Mouse (Mus musculus) megakaryocyte progenitor cell, adult 5-6 weeks (primary cell): ENCODE measurements around the gene Lrig2. TPM values are rescaled to one million over a fixed set of nuclear protein-coding genes. Genes with fewer than 3 reads are reported as not detected.

Experiments
- ATAC-seq: replicated peaks from 2 replicates; pipeline ENCODE4 v1.8.0; 2016; ENCODE audit warnings: mild to moderate bottlenecking, moderate TSS enrichment, inconsistent platforms; ENCODE audit not compliant: poor library complexity
- total RNA-seq, 2 experiments: library from RNA; stranded (forward) in 1 of 2; stranded (reverse) in 1 of 2; fragments of 157-497, 149-512 nt in 1 of 2; fragments of 200-1000 nt in 1 of 2; gene quantifications; 2 replicates each; pipeline versions ENCODE4 v1.2.3 to v1.2.4; 2015 to 2017

The Lrig2 gene
- total RNA-seq, 2 experiments from 2014 or later, result 10.1 to 17.4 TPM

DNA sequence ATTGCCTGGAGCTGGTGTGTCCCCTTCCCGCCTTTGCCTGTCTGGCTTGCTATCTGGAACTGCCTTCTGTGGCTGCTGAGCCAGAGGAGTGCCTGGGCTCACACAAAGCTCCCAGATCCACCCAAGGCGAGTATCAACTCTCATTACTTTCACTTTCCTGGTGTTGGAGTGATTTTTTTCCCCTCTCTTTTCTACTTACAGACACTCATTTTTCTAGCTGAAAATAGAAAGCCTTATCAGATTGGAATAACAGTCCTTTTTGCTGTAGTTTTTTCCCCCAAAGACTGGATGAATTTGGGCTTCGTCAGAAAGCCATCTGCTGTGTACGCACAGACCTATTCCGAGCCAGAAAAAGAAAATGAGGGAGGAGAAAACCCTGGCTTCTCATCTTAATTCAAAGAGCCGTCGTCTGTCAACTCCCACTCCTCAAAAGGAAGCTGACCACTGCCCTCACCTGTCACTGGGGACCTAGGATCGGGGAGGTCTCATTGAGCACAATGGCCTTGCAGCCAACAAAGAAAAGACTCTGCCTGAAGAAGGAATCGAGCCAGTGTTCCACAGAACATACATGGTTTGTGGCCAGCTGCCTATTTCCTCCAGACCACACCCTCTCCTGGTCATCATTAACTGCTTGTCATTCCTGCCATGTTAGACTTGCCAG lies 127.9 kb downstream of the Lrig2 start:
- 0 out of 2 replicates have a peak, but pooled peaks have one; percentile 14 for ATAC-seq

DNA sequence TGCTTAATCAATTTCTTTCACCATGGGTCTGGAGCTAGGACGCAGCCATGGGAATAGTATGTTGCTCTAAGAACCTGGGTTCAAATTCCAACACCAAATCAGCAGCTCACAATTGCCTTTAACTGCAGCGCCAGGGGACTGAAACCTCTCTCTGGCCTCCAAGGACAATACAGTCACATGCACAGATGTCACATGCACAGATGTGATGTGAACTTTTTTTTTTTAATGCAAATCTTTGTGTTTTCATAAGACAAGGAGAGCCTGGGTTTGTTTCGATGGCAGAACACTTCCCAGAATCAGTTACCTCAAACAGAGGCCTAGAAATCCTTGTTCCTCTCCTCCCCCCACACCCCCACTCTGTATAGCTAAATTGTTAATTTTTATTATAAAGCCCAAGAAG lies 133.5 kb downstream of the Lrig2 start:
- ATAC-seq, result no peak

- ATAC-seq, result no peak
Observed at GRCm38 (mm10) chr3:104373907-104374306, 137.8 kb downstream of the Lrig2 start.

GRCm38 (mm10) chr3:104372374-104372773 lies 139.3 kb downstream of the Lrig2 start:
- ATAC-seq, result no peak

DNA sequence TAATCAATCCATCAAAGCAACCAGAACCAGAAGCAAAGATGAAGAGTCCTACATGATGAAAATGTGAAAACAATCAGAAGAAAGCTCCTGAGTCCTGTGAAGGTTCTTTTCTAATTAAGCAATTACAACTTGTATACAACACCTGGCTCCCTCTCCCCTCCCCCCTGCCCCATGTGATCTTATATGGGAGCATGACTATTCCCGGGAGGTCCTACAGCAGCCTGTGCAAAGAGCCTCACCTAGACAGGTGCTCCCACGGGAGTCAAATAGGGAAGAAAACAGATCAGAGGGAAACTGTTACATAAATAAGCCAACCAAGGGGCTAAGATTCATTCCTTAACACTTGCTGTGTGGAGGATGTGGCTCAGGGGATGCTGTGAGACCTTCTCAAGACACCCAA lies 143.8 kb downstream of the Lrig2 start:
- no peak for ATAC-seq

DNA sequence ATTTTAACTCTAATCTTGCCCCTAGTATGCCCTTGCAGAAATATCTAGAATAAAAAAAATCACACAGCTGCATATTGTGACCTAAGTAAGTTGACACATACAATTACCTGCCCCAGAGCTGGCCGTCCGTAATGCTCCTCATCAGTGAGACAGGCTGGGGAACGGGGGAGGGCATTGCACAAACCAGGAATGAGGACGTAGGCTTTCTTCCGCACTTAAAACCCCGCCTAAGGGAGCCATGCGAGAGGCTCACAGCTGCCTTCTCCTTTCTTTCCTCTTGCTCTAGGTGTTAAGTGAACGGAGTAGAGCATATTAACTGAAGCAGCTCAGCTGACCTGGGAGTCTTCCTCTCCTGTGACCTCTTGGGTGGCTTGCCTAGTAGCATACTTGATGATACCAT lies 149.9 kb downstream of the Lrig2 start:
- ATAC-seq, result no peak

DNA sequence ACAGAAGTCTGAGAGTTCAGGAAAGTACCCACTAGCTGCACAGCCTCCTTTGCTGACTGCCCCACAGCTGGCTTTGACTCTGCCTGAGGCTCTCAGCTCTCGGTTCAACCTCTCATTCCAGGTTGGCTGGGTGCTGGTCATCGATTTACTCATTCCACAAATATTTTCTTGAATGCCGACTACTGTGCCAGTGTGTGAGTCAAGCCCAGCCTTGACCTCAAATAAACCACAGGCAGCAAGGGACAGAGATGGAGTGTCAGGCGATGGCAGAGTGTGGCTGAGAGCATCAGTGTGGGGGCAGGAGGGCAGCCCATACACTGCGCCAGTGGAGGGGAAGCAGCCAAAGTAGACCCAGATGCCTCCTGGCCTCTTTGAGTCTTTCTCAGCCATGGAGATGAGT lies 151.4 kb downstream of the Lrig2 start:
- no peak for ATAC-seq

GRCm38 (mm10) chr3:104359225-104360135 lies 152.2 kb downstream of the Lrig2 start:
- peak; percentile 52; the same call in 1 of the 2 replicates for ATAC-seq

DNA sequence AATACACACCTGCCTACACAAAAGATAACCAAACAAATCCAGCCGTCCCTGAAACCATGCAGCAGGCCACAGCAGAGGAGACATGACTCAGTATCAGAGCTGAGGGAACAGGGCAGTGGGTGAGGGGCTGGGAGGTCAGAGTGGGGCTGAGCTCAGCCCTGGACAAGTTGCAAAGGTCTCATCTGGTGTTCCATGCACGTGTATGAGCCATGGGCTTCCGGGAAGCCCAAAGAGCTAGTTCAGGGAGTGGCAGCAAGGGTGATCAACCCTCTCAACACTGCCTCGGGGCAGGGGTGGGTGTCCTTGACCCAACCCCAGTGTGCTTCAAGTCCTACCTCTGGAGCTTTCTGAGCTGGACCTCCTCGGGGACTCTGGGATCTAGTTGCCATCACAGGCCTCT lies 153.0 kb downstream of the Lrig2 start:
- ATAC-seq, result no peak

- no peak for ATAC-seq
Observed at GRCm38 (mm10) chr3:104356106-104356505, 155.6 kb downstream of the Lrig2 start.

- no peak for ATAC-seq
Observed at GRCm38 (mm10) chr3:104353884-104354283, 157.8 kb downstream of the Lrig2 start.

DNA sequence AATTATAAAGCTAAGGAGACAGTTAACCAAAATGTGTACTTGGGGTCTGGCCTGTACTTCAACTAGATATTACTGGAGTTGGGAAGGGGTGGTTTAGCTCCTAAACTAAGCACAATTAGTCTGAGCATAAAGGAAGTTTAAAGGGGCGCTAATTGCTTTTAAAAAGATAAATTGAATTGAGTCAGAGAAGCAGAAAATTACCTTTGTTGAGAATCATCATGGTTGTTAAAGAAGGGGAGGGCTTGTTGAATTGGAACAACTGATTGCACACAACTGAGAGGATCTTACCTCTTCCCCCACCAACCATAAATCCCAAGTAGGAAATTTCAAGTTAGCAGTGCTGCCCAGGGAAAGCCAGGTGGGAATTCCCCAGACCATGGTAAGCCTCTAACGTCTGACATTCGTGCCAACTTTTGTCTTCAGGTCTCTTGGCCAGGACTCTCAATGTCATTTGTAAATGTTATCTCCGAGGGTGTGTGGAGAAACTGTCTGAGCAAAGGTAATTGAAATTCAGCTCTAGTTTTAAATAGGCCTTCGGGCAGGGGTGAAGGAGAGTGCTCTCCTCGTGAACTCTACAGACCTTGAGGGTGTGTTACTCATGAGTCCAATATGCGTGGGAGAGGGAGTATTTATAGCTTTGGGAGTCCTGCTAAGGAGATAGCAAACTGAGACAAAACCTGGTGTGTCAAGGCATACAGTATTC lies 159.2 kb downstream of the Lrig2 start:
- no peak for ATAC-seq

GRCm38 (mm10) chr3:104350253-104350945 lies 161.3 kb downstream of the Lrig2 start:
- no peak for ATAC-seq

- ATAC-seq, result no peak
Observed at GRCm38 (mm10) chr3:104349847-104350228, 161.9 kb downstream of the Lrig2 start.

DNA sequence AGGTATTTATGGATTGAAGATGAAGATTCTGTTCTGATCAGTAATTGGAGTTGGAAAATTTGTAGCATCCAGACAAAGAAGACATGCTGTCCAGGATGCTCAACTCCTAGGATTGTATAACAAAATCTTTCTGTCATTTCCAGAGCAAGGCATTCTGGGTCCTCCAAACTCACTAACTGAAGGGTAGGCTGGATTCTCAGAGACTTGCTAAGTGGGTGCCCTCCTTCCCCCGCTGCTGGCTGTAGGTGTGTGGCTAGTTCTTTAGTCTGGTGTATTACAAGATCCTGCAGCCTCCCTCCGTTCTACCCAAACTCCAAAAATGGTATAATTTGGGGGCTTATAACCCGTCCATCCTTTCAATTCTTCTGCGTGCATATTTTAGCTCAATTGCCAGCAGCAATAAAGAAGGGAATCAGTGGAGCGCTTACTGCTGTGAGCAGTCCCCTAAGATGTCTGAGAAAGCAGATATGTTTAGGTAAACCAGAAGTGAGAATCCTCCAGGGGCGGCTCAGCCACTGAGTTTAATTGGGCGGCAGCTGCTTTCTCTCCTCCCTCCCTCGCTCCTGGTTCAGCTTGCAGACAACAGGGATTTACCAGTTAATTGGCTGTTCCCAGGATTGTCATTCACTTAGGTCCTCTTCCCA lies 162.4 kb downstream of the Lrig2 start:
- ATAC-seq, result no peak

Other genes starting within 250 kb of the Lrig2 start
- 59.7 and 60.3 TPM in 2 replicates for gene Slc16a1, start 126.8 kb upstream of the Lrig2 start, total RNA-seq (2015)
- gene Slc16a1, start 126.8 kb upstream of the Lrig2 start, total RNA-seq (2017), result 92.8 and 104 TPM in 2 replicates